Mouse (Mus musculus) brain, embryonic 14.5 days (tissue): ENCODE results near the gene Sorcs2.

Experiments
- CTCF ChIP-seq: fragments of 200-500 bp; IDR thresholded peaks from 2 replicates; pipeline ENCODE4 v1.5.1; 2012; ENCODE audit warnings: inconsistent platforms, mild to moderate bottlenecking, moderate library complexity, borderline replicate concordance; ENCODE audit not compliant: insufficient read depth, insufficient read length; ENCODE audit errors: extremely low read depth
- POLR2A ChIP-seq: fragments of 200-500 bp; IDR thresholded peaks from 2 replicates; pipeline ENCODE4 v1.6.1; 2012; ENCODE audit warnings: mild to moderate bottlenecking, inconsistent platforms, borderline replicate concordance; ENCODE audit not compliant: poor library complexity, insufficient read depth, insufficient read length, severe bottlenecking; ENCODE audit errors: extremely low read depth

GRCm38 (mm10) chr5:36298049-36298448 is 99.9 kb downstream of the Sorcs2 start:
- TF ChIP-seq CTCF (no peak), POLR2A (no peak)
